Mouse (Mus musculus) gastrocnemius, adult 18-20 months (tissue): ENCODE measurements around the gene 3100002H09Rik. TPM values are rescaled to one million over a fixed set of nuclear protein-coding genes. Genes with fewer than 3 reads are reported as not detected.

Source experiments
- total RNA-seq, 2 experiments: library from RNA; stranded (reverse); gene quantifications; 2 replicates each; pipeline ENCODE4 v1.2.3; 2021

3100002H09Rik gene
- total RNA-seq, 2 experiments from 2014 or later = not detected

Other genes with a start within 250 kb of the 3100002H09Rik start
- under 1 TPM; 0.31 to 0.39 TPM for gene Pou3f1, start 46.0 kb upstream of the 3100002H09Rik start, total RNA-seq
- gene Utp11, start 82.8 kb upstream of the 3100002H09Rik start, total RNA-seq = 10 to 100 TPM; 18.4 to 22.7 TPM
- 100 to 1,000 TPM; 271 to 315 TPM for gene Fhl3, start 89.9 kb upstream of the 3100002H09Rik start, total RNA-seq
- gene Sf3a3, start 104.0 kb upstream of the 3100002H09Rik start, total RNA-seq = 10 to 100 TPM; 12.7 to 13.9 TPM
- 1 to 10 TPM; 7.4 to 8.1 TPM for gene Inpp5b, start 131.0 kb upstream of the 3100002H09Rik start, total RNA-seq
- 10 to 100 TPM; 11.1 to 12.1 TPM for gene Mtf1, start 191.3 kb upstream of the 3100002H09Rik start, total RNA-seq
- gene Yrdc, start 239.9 kb upstream of the 3100002H09Rik start, total RNA-seq = 10 to 100 TPM; 10.4 to 11.9 TPM
- gene 1110065P20Rik, start 240.4 kb upstream of the 3100002H09Rik start, total RNA-seq = 10 to 100 TPM; 19.7 to 23.0 TPM